Mouse (Mus musculus) lung, postnatal 4 days (tissue): ENCODE results near the gene Gabbr2.
A peak's percentile ranks its signal among the peaks of the same experiment; 100 is the strongest.
"Not testable (repeated sequence)": the region's sequence is repeated elsewhere in the genome, so short reads cannot be mapped to it uniquely, and the experiment has no call there.

Experiments used
- DNase-seq, 2 experiments: peaks; one replicate each; pipeline ENCODE4 v3.0.0; 2021

Gabbr2 gene

DNA sequence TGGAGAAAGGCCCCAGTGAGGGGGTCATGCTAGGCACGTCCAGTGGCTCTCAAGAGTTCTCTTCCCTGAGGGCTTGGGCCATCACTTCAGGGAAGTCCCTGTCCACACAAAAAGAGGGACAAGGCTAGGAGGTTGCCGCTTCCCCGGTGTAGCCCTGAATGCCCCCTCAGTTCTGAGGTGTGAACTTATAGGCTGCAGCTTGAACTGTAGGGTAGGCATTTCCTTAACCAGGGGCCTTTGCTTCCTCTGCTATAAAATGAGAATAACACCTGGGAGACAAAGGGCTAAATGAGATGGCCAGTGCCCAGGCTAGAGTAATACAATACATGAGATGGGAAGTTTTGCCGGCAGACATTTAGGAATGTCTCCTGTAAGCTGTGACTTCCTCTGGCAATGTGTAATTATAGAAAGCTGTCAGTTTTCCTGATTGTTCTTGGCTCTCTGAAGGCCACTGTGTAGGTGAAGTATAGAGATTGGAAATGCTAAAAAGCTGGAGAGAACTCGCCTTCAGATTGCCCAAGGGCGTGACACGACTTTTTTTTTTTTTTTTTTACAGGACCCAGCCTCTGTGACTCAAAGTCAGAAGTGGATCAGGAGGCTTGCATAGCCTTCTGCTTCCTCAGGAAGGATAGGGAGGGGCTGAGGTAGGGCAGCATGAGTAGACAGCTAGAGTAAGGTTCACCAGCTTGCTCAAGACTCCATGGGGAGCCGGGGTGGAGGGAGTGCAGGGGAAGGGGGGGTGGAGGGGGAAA is 348.6 kb downstream of the Gabbr2 start:
- DNase-seq = peak; percentile 61 to 72

DNA sequence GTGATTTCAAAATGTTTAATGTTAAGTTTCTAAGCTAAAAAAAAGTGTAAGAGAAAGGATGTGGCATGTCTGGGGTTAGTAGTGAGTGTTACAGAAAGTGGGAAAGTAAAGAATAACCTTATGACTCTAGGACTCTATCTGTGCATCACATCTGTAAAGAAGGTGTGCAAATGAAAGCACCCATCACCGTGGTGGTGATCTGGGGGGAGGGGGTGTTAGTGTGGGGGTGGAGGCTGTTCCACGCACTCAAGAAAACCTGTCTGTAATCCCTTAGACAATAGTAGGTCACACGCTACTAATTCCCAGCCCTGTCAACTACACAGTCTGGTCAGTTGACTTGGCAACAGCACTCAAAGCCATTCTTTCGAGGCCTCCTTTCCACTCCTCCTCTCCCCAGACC is 350.4 kb downstream of the Gabbr2 start:
- DNase-seq = no peak

DNA sequence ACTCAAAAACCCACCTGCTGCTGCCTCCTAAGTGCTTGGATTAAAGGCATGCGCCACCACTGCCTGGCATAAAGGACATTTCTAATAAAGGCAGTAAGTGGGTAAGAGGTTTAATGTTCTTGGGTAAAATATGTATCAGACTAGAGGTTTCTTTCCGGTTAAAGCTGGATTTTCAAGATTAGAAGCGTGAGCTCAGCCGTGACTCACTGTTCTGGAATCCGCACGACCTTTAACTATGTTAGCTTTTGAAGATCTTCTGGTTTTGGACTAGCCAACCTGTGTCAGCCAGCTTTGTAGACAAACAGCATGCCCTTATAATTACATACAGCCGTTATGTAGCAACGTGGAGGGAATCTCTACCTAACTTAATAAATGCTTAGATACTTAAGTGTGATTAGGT is 351.8 kb downstream of the Gabbr2 start:
- no peak for DNase-seq

DNA sequence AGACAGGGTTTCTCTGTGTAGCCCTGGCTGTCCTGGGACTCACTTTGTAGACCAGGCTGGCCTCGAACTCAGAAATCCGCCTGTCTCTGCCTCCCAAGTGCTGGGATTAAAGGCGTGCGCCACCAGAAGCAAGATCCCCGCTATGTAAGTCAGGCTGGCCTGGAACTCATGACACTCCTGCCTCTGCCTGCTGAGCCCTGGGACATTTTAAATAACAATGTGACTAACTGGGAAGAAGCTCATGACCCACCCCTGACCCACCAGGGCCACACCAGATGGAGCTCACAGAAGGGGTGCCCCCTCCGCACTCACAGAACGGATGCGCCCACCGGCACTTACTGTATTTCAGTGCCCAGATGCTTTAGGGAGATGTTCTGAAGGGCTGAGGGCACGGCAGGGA is 354.4 kb downstream of the Gabbr2 start:
- not testable (repeated sequence) for DNase-seq

DNA sequence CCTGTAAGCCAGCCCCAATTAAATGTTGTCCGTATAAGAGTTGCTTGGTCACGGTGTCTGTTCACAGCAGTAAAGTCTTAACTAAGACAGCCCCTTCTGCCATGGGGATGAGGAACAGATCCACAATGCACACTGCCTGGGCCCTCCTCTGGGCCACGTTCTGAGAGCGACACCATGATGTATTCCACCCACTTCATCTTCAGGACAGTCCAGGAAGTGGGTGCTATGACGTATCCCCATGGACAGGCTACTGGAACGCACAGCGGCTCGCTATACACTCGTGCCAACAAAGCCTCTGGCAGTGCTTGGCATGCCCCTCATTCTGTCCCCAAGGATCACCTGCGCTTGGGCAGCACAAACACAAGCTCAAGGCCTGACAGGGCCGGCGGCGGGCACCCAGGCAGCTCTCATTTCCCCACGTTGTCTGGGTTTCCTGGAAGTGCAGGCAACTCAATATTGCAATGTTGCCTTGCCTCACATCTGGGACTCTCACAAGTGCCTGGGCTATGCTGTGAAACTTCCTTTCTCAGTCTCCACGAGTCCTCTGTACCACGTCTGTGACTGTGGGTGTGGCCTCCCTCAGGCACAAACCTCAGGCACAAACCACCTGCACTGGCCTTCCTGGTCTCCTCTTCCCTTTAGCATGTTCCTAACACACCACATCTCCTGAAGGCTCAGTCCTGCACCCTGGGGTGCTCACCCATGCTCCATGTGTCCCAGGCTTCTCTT is 355.8 kb downstream of the Gabbr2 start:
- DNase-seq = no peak

DNA sequence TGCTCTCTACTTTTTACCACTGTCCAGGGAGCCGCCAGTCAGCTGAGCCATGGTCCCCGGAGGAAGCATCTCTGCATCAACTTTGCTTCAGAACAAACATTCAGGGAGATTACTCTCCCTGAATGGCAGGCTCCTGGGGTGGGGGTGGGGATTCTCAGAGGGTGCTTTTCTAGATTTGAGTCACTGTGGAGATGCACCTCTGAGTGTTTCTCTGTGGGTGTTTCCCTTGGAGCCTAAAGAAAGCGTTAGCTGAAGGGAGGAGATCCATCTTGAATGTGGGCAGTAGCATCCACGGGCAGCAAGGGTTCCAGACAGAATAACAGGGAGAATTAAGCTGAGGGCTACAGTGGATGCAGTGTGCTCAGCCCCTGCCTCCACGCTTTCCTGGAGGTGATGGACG is 356.8 kb downstream of the Gabbr2 start:
- no peak for DNase-seq

DNA sequence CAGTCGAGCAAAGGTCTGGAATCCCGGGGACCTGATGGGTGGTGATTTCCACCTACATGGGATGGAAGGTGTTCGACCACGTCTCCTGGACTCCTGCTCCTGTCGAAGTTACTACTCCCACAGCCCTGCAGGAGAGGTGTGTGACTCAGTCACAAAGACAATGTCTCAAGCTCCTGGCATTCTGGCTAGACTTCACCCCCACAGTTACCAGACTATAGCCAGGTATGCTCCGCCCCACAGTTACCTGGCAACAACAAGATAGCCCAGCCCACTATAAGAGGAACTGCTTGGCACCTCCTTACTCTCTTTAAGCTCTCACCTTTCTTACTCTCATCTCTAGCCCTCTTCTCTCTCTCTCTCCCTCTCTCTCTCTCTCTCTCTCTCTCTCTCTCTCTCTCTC is 358.1 kb downstream of the Gabbr2 start:
- DNase-seq = peak in 1 of 2 experiments; percentile 21

DNA sequence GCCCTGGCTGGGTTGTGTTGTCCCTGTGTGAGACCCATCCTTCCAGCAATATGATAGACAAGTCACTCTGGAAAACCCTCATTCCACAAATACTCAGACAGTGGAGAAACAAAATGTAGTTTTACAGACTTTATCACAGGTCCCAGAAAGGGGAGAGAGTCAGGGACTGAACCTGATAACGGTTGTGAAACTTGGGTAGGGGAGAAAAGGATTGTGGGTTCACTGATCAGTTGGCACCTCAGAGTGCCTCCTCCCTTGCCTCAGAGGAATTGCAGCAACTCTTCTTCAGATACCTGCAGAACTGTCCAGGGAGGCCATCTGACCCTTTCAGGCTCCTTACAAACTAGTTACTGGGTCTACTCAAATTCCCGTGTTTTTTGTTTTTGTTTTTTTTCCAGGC is 359.2 kb downstream of the Gabbr2 start:
- DNase-seq = no peak

DNA sequence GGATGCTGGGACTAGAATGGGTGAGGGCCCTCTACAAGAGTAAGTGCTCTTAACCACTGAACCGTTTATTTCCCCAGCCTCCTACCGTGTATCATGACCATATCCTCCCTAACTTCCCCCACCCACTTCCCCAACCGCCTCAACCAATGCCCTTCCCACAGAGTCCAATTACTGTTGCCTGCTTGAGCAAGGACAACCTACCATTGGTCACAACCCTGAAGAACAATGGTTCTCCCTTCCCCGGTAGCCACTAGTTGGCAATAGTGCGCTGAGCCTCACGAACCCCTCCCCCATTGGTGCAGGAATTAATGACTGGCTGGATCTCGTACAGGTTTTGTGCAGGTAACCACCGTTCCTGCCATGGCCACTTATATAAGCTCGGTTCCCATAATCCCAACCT is 361.3 kb downstream of the Gabbr2 start:
- peak; percentile 52 to 70 for DNase-seq

DNA sequence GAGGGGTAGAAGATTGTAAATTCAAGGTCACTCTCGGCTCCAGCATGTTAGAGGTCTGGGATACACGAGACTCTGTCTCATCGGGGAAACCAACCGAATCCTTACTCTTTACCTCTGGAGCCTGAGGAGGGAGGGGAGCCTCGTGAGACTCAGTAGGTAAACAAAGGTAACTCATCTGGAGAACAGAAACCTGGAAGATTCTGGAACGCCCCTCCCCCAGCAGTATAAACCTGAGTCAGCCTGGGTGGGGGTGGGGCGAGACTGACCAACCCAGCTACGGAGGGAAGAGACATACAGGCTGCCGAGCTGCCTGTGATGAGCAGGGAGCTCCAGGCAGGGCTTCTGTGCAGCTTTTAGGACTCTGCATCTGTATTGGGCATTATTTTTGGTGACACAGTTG is 362.8 kb downstream of the Gabbr2 start:
- no peak for DNase-seq

DNA sequence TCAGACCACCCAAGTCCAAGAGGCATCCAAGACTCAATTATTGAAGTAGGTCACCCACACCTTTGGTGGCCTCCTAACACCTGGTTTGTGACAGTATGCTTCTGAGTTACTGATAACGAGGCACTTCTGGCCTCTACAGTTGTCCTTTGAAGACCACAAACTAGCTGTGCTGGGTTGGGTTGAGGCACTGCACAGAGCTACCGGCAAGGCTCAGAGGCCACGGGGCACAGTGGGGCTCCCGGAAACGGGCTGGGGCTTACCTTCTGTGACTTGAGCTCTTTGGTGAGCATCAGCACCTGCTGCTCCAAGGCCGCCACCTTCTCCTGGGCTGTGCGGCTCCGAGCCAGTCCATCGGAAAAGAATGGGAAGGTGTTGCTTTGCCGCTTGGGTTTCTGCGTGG is 363.6 kb downstream of the Gabbr2 start:
- DNase-seq = no peak

DNA sequence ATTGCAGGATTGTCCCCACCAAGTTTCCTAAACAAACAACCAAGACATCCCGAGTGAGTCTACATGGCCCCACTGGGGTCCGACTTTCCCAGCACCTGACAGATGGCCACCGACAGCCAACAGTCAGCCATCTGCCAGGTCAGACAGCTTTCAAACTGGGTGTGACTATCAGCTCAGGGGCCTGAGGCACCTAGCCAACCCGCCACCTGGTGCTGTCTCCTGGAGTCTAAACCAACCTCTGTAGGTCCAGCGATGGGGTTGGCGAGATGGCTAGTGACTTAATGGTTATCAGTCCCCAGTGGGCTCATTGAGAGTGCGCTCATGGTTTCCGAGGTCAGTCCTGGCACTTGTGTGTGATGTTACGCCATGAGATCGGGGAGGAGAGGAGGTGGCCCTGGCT is 366.6 kb downstream of the Gabbr2 start:
- DNase-seq = no peak

DNA sequence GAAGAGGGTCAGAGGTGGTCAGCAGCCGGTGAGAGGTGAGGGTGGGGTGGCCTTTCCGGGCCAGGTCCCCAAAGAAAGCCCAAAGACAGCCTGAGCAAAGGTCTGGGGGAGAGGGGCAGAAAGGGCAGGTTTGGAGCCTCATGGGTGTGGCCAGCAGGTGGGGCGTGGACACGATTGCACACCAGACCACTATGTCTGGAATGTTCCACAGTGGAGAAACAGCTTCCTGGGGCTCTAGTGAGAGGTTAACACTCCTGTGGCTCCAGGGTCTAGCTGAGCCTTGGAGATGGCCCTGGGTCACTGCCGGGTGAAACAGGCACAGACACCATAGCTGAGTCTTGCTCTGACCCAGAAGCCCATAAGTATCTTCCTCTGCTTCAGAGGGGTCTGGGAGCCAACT is 368.7 kb downstream of the Gabbr2 start:
- DNase-seq = peak; percentile 31 to 50

DNA sequence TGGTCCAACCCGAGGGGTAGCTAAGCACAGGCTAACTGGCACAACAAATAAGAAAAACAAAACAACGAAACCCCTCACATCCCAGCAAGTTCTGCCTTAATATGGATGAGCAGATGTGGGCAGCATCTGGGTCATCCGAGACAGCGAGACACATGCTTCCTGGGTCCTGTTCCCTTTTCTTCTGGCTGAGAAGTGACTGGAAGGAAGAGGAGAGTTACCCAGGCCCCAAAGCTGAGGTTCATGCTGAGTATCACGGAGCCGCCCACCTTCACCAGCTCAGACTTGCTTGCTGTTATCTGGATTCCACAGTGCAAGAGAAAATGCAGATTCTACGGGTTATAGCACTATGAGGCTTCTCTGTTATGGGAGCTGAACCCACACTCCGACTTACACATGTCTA is 370.7 kb downstream of the Gabbr2 start:
- DNase-seq = no peak

DNA sequence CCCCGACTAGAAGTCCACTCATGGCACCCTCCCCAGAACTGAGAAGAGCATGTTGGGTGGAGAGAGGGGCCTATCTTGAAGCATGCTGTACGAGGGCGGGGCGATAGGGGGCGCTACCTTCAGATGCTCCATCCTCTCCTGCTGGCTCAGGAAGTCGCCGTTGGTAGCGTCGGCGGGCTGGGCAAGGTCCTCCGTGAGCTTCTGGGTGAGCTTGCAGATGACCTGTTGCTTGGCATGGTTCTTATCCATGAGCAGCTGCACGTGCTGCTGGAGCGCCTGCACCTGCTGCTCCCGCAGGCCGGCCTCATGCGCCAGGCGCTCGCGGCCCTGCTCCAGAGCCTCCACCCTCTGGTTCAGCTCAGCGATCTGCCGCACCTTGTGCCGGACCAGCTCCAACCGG is 371.3 kb downstream of the Gabbr2 start:
- DNase-seq = peak in 1 of 2 experiments; percentile 50

DNA sequence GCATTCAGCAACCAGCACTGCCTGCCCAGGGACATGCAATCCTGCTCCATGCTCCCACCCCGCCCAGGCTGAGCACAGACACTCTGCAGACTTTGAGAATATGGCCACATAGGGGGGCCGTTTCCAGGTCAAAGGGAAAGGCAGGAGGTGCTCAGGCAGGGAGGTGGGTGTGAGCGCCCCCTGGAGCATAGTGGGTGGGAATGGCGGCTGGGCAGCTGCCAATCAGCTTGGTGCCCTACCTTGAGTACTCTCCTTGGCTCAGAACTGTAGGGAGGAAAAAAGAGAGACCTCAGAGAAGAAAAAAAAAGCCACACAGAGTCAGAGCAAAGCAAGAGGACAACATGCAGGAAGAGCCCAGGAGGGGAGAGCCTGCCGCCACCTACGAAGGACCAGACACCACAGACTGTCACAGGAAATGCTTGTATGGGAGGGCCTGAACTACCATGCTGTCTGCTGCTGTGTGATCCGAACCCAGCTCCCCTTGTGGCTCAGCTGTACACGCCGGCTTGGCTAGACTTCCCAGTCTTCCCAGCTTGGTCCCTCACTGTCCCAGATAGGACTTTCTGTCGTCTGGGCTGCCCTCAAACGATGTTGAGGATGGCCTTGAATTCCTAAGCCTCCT is 373.4 kb downstream of the Gabbr2 start:
- peak in 1 of 2 experiments; percentile 39 for DNase-seq

DNA sequence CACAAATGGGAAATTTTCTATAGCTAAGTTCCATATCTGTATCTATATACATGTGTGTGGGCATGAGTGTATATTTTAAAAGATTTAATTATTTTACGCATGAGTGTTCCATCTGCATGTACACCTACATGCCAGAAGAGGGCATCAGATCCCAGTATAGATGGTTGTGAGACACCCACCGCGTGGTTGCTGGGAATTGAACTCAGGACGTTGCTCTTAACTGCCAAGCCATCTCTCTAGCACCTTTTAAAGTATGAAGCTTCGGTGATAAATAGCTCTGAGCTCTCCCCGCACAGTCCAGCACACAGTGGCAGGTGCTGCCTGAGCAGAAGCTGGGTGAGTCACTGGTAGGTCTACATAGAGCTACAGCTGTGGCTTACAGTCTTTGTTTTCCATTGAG is 374.3 kb downstream of the Gabbr2 start:
- no peak for DNase-seq

DNA sequence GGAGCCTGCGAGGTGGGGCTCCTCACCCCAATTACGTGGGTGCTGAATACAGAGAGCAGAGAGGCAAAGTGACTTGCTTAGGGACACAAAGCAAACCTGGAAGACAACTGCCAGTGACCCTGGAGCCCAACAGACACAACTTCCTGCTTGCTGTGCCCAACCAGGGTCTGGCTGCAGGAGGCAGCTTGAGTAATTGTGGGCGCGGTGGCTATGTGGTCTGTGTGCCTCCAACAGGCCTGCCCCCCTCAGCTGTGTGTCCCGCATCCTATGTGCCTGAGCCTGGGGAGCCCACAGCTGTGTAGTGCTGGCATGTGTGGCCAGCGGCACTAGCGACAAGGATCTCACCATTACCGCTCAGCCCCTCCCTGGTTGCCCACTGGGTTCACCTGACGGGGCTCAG is 377.0 kb downstream of the Gabbr2 start:
- DNase-seq = peak; percentile 51 to 52

DNA sequence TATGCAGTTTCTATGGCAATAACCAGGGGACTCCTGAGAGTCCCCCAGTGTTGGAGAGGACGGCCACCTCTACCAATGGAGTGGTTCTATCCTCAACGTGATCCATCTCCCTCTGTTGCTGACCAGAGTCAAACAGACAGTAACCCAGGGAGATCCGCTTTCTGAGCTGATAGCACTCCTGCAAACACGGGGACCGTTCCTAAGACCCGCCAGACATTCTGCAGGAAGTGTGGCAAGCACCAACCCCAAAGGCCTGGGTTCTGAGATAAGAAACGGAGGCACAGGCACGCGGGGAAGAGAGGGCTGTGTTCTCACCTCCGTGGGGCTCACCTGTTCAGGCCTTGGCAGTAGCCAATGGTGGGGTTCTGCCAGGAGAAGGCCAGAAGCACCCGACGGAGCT is 378.1 kb downstream of the Gabbr2 start:
- DNase-seq = no peak
